Mouse (Mus musculus) liver, embryonic 16.5 days (tissue): ENCODE results near the gene Tyro3. TPM values are rescaled to one million over a fixed set of nuclear protein-coding genes. Genes with fewer than 3 reads are reported as not detected.

ENCODE experiments used
- ATAC-seq: fragments of 200-750 bp; cut with Nextera tagmentation; 2 replicates; pipeline ENCODE4 v1.8.0; 2017; ENCODE audit warnings: low read depth, mild to moderate bottlenecking, moderate number of reproducible peaks, moderate library complexity
- H3K27ac ChIP-seq: fragments of 300-500 bp; sonication (generic); 2 replicates; pipeline ENCODE4 v1.5.1; 2014; ENCODE audit warnings: mild to moderate bottlenecking, low read length
- H3K27me3 ChIP-seq: fragments of 300-500 bp; sonication (generic); 2 replicates; pipeline ENCODE4 v1.6.1; 2014; ENCODE audit warnings: low read depth, low read length, mixed read lengths; ENCODE audit not compliant: control insufficient read depth, insufficient read depth
- H3K36me3 ChIP-seq: fragments of 300-500 bp; sonication (generic); 2 replicates; pipeline ENCODE4 v1.6.1; 2014; ENCODE audit warnings: mild to moderate bottlenecking; ENCODE audit not compliant: control insufficient read depth, insufficient read depth
- H3K4me1 ChIP-seq: fragments of 300-500 bp; sonication (generic); 2 replicates; pipeline ENCODE4 v1.6.1; 2014; ENCODE audit warnings: low read depth, low read length, mixed read lengths; ENCODE audit not compliant: control insufficient read depth
- H3K4me2 ChIP-seq: fragments of 300-500 bp; sonication (generic); 2 replicates; pipeline ENCODE4 v1.6.1; 2014; ENCODE audit warnings: low read depth, low read length, mixed read lengths
- H3K4me3 ChIP-seq: fragments of 300-500 bp; sonication (generic); 2 replicates; pipeline ENCODE4 v1.5.1; 2014; ENCODE audit warnings: low read depth, mild to moderate bottlenecking, low read length
- H3K9ac ChIP-seq: fragments of 300-500 bp; sonication (generic); 2 replicates; pipeline ENCODE4 v1.6.1; 2014; ENCODE audit warnings: low read depth, low read length
- H3K9me3 ChIP-seq: fragments of 300-500 bp; sonication (generic); replicated peaks from 2 replicates; pipeline ENCODE4 v1.6.1; 2016; ENCODE audit warnings: low read length; ENCODE audit not compliant: control insufficient read depth
- WGBS: fragments of 180-500 bp; shearing (Covaris S2); extraction: QIAGEN DNeasy Blood & Tissue Kit; methylation state at CpG from one replicate; pipeline ENCODE4 v1.1.7; 2014; ENCODE audit not compliant: insufficient replicate concordance; 5-methylcytosine and 5-hydroxymethylcytosine counted together
- polyA plus RNA-seq: library from polyadenylated mRNA; unstranded; fragments of >200 nt; fragmentation: Nextera tagmentation; extraction: Ambion mirVana; gene quantifications from 2 replicates; pipeline ENCODE4 v1.2.1, GENCODE M21; 2015

Gene Tyro3
- polyA plus RNA-seq: 0.75 and 1.1 TPM in 2 replicates

DNA sequence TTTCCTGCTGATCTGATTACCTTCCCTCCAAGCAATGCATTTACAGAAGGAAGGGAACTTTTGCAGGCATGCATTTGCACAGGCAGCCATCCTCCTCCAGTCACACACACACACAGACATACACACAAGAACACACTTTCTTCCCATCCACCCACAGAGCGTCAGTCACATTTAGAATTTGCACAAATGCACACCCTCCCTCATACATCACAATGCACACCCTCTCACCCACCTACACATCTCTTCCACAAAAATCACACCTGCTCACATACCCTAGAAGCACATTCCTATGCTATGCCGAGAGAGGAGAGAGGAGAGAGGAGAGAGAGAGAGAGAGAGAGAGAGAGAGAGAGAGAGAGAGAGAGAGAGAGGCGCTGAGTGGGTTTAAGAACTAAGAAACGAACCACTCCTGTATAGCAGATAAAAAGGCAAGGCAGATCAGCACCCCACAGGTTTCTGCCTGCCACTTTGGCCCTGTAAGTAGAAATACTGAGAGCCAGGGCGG is at the start of gene Tyro3:
Tyro3 (plus strand) TSS at position 455 of the 505 bp plus-strand sequence.
- no peak within 1 kb of the TSS for H3K9ac ChIP-seq
- ATAC-seq: no peak
- H3K4me3 ChIP-seq: no peak within 1 kb of the TSS
- H3K4me2 ChIP-seq: no peak within 1 kb of the TSS
- 50% methylated on average over 5 of the region's 5 CpGs for WGBS
- peaks cover 62% of the 10 kb centered on the region for H3K27me3 ChIP-seq
- no peak within 1 kb of the TSS for H3K27ac ChIP-seq
- no peaks in the 10 kb centered on the region for H3K36me3 ChIP-seq
- peaks cover 3% of the 10 kb centered on the region; the same call in 1 of the 2 replicates for H3K4me1 ChIP-seq
- no peaks in the 10 kb centered on the region for H3K9me3 ChIP-seq

DNA sequence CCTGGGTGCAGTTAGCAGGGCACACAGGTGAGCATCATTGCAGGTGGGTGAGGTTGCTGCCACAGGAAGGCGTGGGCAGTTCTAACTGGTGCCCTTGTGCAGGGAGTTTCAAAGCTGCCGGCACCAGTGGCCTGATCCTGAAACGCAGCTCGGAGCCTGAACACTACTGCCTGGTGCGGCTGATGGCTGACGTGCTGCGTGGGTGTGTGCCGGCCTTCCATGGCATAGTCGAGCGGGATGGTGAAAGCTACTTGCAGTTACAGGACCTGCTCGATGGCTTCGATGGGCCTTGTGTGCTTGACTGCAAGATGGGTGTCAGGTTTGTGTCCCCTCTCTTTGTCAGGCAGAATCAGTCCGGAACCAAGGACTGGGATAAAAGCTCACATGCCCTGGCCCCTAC is 48.3 kb upstream of the Tyro3 start:
- no peaks in the 10 kb centered on the region for H3K36me3 ChIP-seq
- H3K4me2 ChIP-seq: no peak overlapping the region
- no peaks in the 10 kb centered on the region for H3K9me3 ChIP-seq
- no peak overlapping the region for H3K4me3 ChIP-seq
- H3K27me3 ChIP-seq: peaks cover 26% of the 10 kb centered on the region
- peaks cover 10% of the 10 kb centered on the region for H3K4me1 ChIP-seq
- ATAC-seq: no peak
- H3K9ac ChIP-seq: no peak overlapping the region
- H3K27ac ChIP-seq: no peak overlapping the region
- WGBS: 71% methylated on average over 13 of the region's 13 CpGs

DNA sequence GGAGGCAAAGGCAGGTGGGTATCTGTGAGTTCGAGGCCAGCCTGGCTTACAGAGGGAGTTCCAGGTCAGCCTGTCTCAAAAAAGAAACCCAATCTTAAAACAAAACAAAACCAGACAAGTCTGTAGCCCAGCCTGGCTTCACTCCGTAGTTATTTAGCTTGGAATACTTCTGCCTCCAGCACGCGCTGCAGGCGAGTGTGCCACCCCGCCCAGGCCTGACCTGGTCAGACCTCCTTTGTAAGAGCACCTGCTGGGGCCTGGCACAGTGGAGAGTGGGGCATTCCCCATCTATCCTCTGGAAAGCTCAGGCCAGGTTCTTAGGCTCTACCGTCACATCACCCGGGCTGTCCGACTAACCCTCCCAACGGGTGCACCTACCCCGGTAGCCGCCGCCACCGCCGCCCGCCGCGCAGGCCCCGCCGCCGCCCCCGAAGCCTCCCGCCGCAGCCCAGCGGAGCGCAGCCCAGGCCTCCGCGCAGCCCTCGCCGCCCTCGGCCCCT is 39.9 kb upstream of the Tyro3 start:
- H3K36me3 ChIP-seq: no peaks in the 10 kb centered on the region
- peaks cover 8% of the 10 kb centered on the region; the same call in 1 of the 2 replicates for H3K4me1 ChIP-seq
- H3K27ac ChIP-seq: no peak overlapping the region
- 0 out of 2 replicates have a peak, but pooled peaks have one; percentile 27 for ATAC-seq
- H3K4me2 ChIP-seq: peak overlapping the region; percentile 77
- peak overlapping the region; percentile 61 for H3K4me3 ChIP-seq
- peaks cover 70% of the 10 kb centered on the region for H3K27me3 ChIP-seq
- H3K9me3 ChIP-seq: no peaks in the 10 kb centered on the region
- H3K9ac ChIP-seq: no peak overlapping the region
- WGBS: 5% methylated on average over 29 of the region's 31 CpGs

DNA sequence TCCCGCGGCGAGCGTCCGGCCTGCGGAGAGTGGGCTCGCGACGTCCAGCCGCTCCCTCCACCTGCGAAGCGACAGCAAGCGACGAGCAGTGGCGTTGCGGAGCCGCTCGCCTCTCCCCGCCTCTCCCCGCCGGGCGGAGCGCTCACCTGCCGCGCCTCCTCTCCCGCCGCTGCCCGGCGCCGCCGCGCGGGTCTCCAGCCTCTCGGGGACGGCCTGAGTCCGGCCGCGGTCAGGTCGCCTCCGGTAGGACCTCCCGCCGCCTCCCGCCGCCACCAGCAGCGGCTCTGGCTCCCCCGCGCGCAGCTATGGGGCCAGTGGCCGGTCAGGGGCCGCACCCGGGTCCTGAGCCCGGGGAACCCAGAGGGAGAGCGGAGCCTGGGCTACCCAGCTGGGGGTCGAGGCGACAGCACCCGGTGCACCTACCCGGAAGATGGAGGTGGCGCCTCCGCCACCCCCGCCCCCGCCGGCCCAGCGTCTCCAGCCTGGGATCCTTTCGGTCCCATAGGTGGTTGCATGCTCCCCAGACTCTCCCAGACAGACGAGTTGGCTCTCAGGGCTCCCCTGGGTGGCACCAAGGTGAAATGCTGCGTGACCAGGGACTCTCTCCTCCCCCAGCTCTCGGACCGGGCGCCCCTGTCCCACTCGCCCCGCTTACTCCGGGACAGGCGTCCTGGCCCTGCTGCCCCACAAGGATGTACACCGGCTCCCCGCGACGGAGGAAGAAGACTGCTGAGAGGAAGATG is 39.3 kb upstream of the Tyro3 start:
- Histone ChIP-seq H3K36me3 (no peaks in the 10 kb centered on the region), H3K9ac (peak overlapping the region; percentile 3; the same call in 1 of the 2 replicates), H3K27ac (no peak overlapping the region), H3K27me3 (peaks cover 70% of the 10 kb centered on the region), H3K4me3 (peak overlapping the region; percentile 61), H3K4me1 (peaks cover 8% of the 10 kb centered on the region; the same call in 1 of the 2 replicates), H3K9me3 (no peaks in the 10 kb centered on the region), H3K4me2 (peak overlapping the region; percentile 77)
- ATAC-seq: peak; percentile 16; the same call in 1 of the 2 replicates
- WGBS: 1% methylated on average over 50 of the region's 77 CpGs

DNA sequence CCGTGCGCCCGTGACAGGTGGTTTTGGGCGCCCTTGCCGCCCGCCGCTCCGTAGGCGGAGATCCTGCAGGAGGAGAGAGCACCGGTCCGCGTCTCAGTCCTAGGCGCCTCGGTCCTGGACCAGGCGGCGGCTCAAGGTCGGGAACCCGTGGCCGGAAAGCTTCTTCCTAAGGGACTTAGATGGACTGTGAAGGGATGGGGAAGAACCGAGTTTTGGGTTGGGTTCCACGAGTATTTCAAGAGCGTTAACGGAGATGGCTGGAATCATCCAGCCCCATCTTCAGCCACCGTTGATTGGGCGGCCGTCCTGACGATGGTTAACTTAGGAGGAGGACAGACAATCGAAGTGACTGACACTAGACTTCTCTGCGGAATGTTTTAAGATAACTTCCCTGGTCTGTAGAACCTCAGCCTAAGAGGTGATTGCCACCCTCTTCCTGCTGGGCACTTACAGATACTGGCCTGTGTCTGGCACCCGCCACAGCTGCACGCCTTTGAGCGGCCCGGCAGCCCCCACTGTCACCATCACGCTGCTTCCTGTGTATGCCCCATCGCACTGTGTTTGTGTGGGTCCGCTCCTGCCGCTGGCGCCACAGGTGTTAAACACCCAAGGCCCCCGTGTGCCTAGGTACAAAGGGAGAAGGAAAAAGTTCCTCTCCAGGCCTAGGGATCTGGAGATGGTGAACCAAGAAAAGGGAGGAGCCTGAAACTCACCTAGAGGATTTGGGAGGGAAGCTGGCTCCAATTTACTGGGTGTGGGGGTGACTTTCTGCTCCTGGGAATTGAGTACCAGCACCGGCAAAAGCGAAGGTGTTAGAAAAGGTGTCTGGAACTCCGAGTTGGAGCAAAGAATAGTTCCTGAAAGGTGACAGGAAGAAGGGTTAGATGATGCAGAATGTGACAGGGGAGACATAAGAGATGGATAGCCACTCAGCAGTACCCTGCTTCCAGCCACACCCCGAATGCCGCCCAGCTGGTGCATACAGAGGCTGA is 38.4 kb upstream of the Tyro3 start:
- Histone ChIP-seq H3K4me2 (peak overlapping the region; percentile 77), H3K4me3 (peak overlapping the region; percentile 61), H3K27me3 (peaks cover 64% of the 10 kb centered on the region), H3K27ac (no peak overlapping the region), H3K9ac (no peak overlapping the region), H3K9me3 (no peaks in the 10 kb centered on the region), H3K36me3 (no peaks in the 10 kb centered on the region), H3K4me1 (peaks cover 8% of the 10 kb centered on the region; the same call in 1 of the 2 replicates)
- 4% methylated on average over 44 of the region's 44 CpGs for WGBS
- no peak for ATAC-seq

DNA sequence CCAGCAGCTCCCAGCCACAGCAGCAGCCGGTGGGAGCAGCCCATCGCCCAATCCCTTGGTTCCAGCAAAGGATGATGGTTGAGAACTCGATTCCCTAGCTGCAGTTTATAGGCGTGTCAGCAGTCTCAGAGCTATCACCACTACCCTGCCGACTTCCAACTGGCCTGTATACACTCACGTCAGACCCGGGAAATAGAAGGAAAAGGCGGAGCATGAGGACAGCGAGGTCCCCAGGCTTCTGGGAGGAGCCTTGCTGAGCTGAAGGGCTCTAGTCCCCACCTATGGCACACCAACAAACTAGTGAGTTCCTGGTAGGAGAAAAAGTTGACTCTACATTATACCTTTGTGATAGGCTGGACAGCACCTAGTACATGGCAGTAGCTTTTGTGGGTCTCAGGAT is 37.3 kb upstream of the Tyro3 start, which contains the start of gene Ltk:
Ltk (minus strand) TSS at position 181 of the 400 bp plus-strand sequence.
- Histone ChIP-seq H3K4me1 (peaks cover 8% of the 10 kb centered on the region; the same call in 1 of the 2 replicates), H3K27me3 (peaks cover 55% of the 10 kb centered on the region), H3K27ac (no peak within 1 kb of the TSS), H3K36me3 (no peaks in the 10 kb centered on the region), H3K4me2 (no peak within 1 kb of the TSS), H3K4me3 (no peak within 1 kb of the TSS), H3K9ac (no peak within 1 kb of the TSS), H3K9me3 (no peaks in the 10 kb centered on the region)
- no peak for ATAC-seq
- 14% methylated on average over 9 of the region's 9 CpGs for WGBS

DNA sequence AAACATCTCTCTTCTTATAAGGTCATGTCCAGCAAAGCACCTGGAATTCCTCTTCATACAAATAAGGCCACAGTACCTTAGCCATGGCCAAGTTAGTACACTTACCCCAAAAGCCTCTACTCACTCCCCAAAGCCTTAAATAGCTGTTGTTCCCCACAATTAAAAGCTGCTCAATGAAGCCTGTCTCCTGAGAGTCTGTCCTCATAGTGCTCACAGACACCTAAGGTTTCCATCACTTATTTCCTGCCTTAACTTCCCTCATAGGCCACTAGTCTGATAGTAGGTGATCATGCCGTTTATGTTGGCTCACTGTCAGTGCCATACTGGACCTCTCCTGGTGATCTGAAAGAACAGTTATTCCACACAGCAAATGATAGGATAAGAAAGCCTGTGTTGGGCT is 35.3 kb upstream of the Tyro3 start:
- 0 out of 2 replicates have a peak, but pooled peaks cover 3% of the 10 kb centered on the region for H3K36me3 ChIP-seq
- H3K4me1 ChIP-seq: peaks cover 8% of the 10 kb centered on the region; the same call in 1 of the 2 replicates
- no peak overlapping the region for H3K4me3 ChIP-seq
- H3K27ac ChIP-seq: no peak overlapping the region
- H3K4me2 ChIP-seq: no peak overlapping the region
- no peak for ATAC-seq
- no peaks in the 10 kb centered on the region for H3K9me3 ChIP-seq
- 50% methylated on average over 1 of the region's 1 CpGs for WGBS
- no peak overlapping the region for H3K9ac ChIP-seq
- H3K27me3 ChIP-seq: peaks cover 43% of the 10 kb centered on the region

DNA sequence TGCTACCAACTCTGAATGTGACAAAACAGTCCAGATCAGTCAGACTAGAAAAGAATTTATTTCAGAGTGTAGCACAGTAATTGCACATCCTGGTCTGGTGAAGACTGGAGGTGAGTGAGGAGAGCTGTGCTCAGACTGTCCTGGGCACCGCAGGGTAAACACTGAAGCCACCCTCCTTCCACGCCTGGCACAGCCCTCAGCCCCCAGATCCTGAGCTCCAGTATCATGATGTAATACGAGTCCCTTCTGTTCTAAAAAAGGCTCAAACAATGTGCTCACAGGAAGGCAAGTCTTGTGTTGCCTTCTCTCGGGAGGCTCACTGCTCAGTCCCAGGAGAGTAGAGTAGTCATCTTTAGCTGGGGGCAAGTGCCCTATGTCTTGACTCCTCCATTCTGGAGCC is 33.6 kb upstream of the Tyro3 start:
- no peaks in the 10 kb centered on the region for H3K9me3 ChIP-seq
- WGBS: 66% methylated on average over 4 of the region's 4 CpGs
- peaks cover 27% of the 10 kb centered on the region for H3K27me3 ChIP-seq
- H3K4me1 ChIP-seq: peaks cover under 1% of the 10 kb centered on the region; the same call in 1 of the 2 replicates
- H3K9ac ChIP-seq: no peak overlapping the region
- ATAC-seq: no peak
- H3K27ac ChIP-seq: no peak overlapping the region
- 0 out of 2 replicates have a peak, but pooled peaks cover 4% of the 10 kb centered on the region for H3K36me3 ChIP-seq
- no peak overlapping the region for H3K4me2 ChIP-seq
- no peak overlapping the region for H3K4me3 ChIP-seq
